Mouse (Mus musculus) urinary bladder, postnatal 14 days (tissue): ENCODE measurements around the gene Serpine2.
A peak's percentile ranks its signal among the peaks of the same experiment; 100 is the strongest.

Experiments
- DNase-seq: peaks from one replicate; pipeline ENCODE4 v3.0.0; 2021; ENCODE audit warnings: low spot score

Serpine2 gene

GRCm38 (mm10) chr1:79757161-79757560 is 103.8 kb downstream of the Serpine2 start:
- no peak for DNase-seq

- DNase-seq: no peak
Observed at GRCm38 (mm10) chr1:79756417-79756816, 104.6 kb downstream of the Serpine2 start.

- DNase-seq: no peak
Observed at GRCm38 (mm10) chr1:79755376-79755775, 105.6 kb downstream of the Serpine2 start.

GRCm38 (mm10) chr1:79754936-79755335 is 106.0 kb downstream of the Serpine2 start:
- DNase-seq: no peak

- no peak for DNase-seq
Observed at GRCm38 (mm10) chr1:79753456-79753855, 107.5 kb downstream of the Serpine2 start.

GRCm38 (mm10) chr1:79752714-79753340 is 108.2 kb downstream of the Serpine2 start:
- DNase-seq: no peak

GRCm38 (mm10) chr1:79752015-79752695 is 108.8 kb downstream of the Serpine2 start:
- DNase-seq: no peak

GRCm38 (mm10) chr1:79751186-79751585 is 109.8 kb downstream of the Serpine2 start:
- no peak for DNase-seq

GRCm38 (mm10) chr1:79746056-79746455 is 114.9 kb downstream of the Serpine2 start:
- DNase-seq: peak; percentile 42
